Mouse (Mus musculus) c-Kit-positive CD71-positive TER-119-positive erythroid progenitor cells, embryonic 14.5 days (primary cell): ENCODE measurements around the gene Lcmt2.
A peak's percentile ranks its signal among the peaks of the same experiment; 100 is the strongest.

Source experiments
- DNase-seq: peaks from one replicate; pipeline ENCODE4 v3.0.0-alpha.2; 2013; ENCODE audit warnings: low spot score

Gene Lcmt2

DNA sequence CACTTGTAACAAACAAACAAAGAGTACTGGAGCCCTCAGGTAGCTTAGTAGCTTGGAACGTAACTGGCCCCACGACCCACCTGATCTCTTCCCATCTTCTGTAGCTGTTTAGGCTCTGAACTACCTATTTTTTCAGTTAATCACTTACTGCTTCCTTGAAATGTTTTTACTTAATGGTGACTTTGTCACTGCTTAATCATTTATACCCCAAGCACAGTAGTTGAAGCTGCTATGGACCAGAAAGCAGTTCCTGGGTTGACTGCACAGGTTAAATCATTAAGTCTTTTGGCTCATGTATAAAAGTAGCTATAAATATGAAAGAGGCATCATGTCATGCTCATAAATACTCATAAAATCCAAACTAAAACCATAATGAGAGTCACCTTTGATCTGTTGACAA lies 25.0 kb downstream of the Lcmt2 start:
- DNase-seq: no peak

DNA sequence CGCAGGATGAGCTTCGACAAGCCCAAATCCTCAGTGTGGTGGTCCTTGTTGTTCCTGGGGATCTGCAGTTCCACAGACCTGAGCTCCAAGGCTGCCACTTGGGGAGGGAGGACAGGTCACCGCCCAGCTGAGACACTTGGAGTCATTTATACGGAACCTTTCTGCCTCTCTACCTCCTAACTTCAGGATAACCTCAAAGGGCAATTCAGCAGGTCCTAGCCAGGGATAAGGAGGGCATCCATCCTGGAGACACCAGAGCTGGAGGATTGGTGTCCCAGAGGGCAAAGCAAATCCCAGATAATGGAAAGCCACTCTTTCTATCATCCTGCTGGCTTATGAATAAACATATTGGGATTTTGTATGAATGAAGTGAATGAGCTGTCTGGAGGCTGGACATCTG lies 30.8 kb downstream of the Lcmt2 start, which contains the start of gene Tgm7:
Tgm7 (minus strand) TSS at position 101 of the 400 bp plus-strand sequence.
- no peak for DNase-seq

DNA sequence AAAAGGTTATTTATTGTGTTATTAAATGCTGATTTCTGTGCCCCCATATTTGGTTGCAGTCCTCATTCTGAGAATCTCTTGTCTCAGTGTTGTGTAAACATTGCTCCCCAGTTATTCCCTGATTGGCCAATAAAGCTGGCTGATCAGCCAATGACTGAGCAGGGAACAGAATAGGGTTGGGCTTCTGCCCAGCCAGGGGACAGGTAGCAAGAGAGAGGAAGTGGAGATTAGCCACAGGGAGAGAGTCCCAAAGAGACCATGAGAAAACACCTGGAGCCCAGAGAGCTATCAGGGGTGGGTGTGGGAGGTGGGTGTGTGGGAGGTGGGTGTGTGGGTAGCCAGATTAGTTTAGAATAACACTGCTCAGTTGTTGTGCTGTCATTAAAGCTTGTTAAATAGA lies 34.5 kb downstream of the Lcmt2 start:
- DNase-seq: no peak

DNA sequence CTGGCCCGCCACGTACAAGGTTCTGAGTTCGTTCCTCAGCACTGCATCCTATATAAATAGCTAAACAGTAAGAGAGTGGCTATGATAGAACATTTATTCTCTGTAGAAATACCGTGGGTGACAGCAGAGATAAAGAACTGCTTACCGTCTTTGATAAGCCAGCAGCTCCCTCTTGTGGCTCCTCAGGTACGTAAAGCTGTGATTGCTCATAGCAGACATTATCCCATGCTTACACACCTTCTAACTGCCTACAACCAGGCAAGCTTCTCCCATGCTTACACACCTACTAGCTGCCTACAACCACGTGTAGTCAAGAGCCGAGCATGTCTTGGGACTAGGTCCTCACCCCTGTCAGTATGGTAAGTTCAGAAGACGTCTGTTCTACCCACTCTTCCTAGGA lies 38.4 kb downstream of the Lcmt2 start:
- DNase-seq: peak; percentile 69

DNA sequence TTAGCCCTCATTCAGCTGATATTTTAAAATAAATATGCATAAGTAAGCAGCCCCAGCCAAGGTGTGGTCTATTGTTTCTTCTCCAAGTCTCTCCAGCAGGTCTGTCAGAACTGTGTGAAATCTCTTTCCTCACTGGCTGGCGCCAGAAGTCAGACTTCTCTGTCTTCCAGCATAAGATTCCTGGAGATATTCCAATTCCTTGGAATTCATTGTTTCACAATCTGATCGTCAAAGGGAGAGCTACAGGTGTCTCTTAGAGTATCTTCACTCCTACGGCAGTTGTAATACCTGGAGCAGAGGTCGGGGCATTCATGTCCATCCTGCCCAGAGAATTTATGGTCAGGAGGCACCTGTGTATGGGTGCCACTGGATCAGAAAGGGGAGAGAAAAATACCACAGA lies 50.7 kb downstream of the Lcmt2 start:
- DNase-seq: no peak

DNA sequence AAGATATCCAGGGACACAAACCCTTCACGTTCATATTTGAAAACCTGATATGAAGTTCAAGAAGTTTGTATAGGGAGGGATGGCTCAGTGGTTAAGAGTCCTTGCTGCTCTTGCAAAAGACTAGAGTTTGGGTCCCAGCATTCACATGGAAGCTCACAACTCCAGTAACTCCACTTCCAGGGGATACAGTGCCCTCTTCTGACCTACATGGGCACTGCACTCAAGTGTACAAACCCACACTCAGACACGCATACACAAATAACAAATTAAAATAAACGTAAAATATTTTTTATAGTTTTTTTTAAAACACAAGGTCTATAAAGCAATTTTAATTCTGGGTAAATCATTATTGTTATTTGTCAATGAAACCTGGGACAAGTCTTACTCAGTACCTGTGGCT lies 51.9 kb downstream of the Lcmt2 start:
- DNase-seq: no peak

DNA sequence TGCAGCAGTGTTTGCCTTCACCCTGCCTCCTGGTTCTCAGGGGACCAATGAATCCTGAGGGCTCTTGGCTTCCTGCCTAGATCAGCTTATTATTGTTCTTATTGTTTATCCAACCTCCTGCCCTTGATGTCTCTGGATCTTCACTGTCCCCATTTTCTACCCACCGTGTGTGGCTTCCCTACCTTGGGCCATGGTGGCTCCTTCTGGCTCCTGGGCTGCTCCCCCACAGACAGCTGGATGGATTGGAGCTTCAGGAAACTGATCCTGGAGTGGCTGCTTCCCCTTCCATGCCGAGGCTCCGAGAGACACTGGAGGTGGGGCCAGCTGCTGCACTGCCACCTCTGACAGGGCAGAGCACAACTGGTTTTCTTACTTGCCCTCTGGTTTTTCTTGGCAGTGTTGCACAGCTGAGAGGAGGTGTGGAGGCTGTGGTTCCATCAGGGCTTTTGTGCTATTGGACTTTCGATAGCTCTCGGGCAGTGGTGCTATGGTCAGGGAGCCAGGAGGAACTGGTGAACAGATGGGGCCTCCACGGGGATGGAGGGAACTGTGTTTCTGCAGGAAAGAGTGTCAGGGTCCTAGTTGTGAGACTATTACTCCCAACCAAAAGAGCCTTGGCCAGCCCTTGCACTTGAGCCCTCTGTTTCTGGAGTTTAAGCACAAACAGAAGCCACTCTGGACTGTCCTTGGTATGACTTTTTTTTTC lies 54.8 kb downstream of the Lcmt2 start, which contains the start of gene Tgm5:
Tgm5 (minus strand) TSS at position 362 of the 706 bp plus-strand sequence.
- no peak for DNase-seq

DNA sequence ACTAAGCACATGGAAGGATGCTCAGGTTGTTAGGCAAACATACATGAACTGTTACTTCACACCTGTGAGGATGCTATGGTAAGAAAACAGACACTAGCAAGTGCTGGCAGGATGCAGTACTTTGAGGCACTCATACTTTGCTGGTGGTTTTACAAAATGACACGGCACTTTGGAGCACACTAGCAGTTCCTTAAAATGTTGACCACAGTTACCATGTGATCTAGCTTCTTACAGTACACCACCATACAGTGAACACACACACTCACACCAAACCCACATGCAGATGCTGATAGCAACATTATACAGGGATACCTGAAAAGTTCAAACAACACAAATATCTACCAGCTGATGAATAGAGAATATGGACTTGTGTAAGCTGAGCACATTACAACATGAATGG lies 57.8 kb downstream of the Lcmt2 start:
- no peak for DNase-seq
